Mouse (Mus musculus) cortical plate, adult 2 months (tissue): ENCODE data around the gene Chrna4. TPM values are rescaled to one million over a fixed set of nuclear protein-coding genes. Genes with fewer than 3 reads are reported as not detected.

Experiments
- H3K27ac ChIP-seq: fragments of 200-500 bp; 2 replicates; pipeline ENCODE4 v1.5.1; 2012; ENCODE audit warnings: low read length, control low read depth, inconsistent platforms; ENCODE audit not compliant: insufficient read depth
- H3K4me1 ChIP-seq: fragments of 200-500 bp; 2 replicates; pipeline ENCODE4 v1.6.1; 2011; ENCODE audit warnings: low read length; ENCODE audit not compliant: control insufficient read depth, insufficient read depth
- H3K4me3 ChIP-seq: fragments of 200-500 bp; 2 replicates; pipeline ENCODE4 v1.5.1; 2011; ENCODE audit warnings: mild to moderate bottlenecking, low read length, control low read depth; ENCODE audit not compliant: insufficient read depth
- CTCF ChIP-seq: fragments of 200-500 bp; IDR thresholded peaks from 2 replicates; pipeline ENCODE4 v1.5.1; 2011; ENCODE audit warnings: mild to moderate bottlenecking, control low read depth, low read length; ENCODE audit not compliant: insufficient read depth; ENCODE audit errors: extremely low read depth
- POLR2A ChIP-seq: fragments of 200-500 bp; IDR thresholded peaks from 2 replicates; pipeline ENCODE4 v1.6.1; 2011; ENCODE audit warnings: mild to moderate bottlenecking, low read length, control low read depth; ENCODE audit not compliant: insufficient read depth; ENCODE audit errors: extremely low read depth
- polyA plus RNA-seq: library from polyadenylated mRNA; depleted of rRNA; stranded (reverse); fragments of >200 nt; gene quantifications from 2 replicates; pipeline ENCODE4 v1.2.3, GENCODE M21; 2012

Gene Chrna4
- polyA plus RNA-seq, 1 experiment: 17.7 TPM

DNA sequence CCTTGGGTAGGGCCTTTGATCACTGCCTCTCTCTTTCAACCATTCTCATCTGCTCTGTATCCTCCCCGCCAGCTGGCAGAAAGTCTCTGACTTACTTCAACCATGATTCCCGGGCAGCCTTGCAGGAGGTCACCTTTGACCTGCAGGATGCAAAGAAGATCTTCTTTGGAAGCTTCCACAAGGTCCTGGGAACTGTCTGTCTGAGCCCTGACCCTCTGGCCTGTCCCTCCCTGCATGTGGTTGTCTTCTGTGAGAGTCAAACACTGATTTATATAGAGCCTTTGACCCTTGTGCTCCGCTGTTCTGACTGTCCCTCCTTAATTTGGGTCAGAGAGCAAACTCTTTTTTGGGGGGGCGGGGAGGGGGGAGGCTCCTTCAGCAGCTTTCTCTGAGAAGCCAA is 36.3 kb downstream of the Chrna4 start:
- TF ChIP-seq CTCF (no peak), POLR2A (no peak)
- Histone ChIP-seq H3K27ac (no peak overlapping the region), H3K4me1 (no peaks in the 10 kb centered on the region), H3K4me3 (no peak overlapping the region)

DNA sequence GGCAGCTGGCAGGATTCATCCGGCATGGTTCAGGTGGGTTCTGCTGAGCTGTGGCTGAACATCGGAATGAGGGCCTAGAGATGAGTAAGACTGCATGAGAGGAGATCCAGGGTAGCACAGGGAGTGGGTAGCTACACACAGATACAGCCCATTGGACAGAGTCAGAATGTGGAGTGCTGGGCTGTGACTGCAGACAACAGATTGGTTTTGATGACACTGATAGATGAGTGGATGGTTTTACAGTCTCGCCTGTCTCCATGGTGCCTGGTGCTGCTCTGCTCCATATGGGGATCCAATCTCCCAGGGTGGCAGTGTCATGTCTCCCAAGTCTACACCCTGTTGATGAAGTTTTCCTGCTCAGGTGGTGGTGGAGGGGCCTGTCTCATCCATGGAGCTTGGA is 46.4 kb downstream of the Chrna4 start:
- H3K4me1 ChIP-seq: no peaks in the 10 kb centered on the region
- no peak overlapping the region for H3K4me3 ChIP-seq
- TF ChIP-seq CTCF: no peak
- no peak for TF ChIP-seq POLR2A
- H3K27ac ChIP-seq: no peak overlapping the region

DNA sequence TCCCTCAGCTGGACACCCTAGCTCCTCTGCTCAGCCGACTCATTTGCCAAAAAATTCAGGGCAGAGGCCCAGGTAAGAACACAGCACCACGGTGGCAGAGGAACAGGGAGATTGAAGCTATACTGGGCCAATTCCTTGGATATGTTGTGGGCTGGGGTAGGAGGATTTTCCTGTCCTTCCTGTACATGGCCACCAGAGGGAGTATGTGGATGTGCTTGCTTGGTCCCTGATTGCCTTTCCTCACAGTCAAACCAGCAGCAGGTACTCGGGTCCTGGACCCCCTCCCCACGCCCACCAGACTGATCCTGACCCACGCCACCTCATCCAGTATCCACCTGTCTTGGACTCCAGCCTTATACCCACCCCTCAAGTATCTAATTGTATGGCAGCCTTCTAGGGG is 46.9 kb downstream of the Chrna4 start:
- no peak overlapping the region for H3K27ac ChIP-seq
- TF ChIP-seq CTCF (peak; percentile 89), POLR2A (no peak)
- no peaks in the 10 kb centered on the region for H3K4me1 ChIP-seq
- H3K4me3 ChIP-seq: no peak overlapping the region

DNA sequence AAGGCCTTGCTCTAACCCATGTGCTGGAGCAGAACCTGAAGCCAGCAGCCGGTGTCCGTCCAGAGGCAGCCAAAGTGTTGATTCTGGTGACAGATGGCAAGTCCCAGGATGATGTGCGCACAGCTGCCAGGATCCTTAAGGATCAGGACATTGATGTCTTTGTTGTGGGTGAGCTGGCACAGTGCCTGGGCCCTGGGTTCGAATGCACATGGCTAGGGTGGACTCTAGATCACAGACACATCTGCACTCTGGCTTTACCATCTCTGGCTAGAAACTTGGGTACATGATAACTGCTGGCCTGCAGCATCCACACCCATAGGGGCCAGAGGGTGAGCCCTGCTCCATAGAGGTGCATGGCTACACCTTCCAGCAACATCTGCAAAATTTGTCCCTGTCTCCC is 47.9 kb downstream of the Chrna4 start:
- Histone ChIP-seq H3K27ac (no peak overlapping the region), H3K4me3 (no peak overlapping the region), H3K4me1 (peaks cover 1% of the 10 kb centered on the region; the same call in 1 of the 2 replicates)
- TF ChIP-seq CTCF (no peak), POLR2A (no peak)

DNA sequence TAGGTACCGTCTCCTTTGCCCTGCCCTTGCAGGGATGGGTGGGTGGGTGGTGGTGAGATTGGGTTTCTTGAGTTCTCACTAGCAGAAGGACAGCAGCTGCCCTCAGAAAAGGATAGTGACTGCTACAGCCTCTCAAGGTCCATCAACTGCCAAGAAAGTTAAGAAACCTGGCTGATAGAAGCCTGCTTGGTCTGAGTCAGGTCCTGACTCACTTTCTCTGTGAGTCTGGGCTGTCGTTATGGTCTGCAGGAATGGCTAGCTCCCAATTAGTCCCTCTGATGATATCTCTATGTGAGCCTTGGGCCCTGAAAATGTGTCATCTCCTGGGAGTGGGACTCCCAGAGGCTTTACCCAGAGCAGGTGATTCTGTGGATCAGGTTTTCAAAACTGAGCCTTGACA is 49.0 kb downstream of the Chrna4 start:
- TF ChIP-seq POLR2A (no peak), CTCF (no peak)
- Histone ChIP-seq H3K27ac (no peak overlapping the region), H3K4me1 (peaks cover 2% of the 10 kb centered on the region; the same call in 1 of the 2 replicates), H3K4me3 (no peak overlapping the region)

DNA sequence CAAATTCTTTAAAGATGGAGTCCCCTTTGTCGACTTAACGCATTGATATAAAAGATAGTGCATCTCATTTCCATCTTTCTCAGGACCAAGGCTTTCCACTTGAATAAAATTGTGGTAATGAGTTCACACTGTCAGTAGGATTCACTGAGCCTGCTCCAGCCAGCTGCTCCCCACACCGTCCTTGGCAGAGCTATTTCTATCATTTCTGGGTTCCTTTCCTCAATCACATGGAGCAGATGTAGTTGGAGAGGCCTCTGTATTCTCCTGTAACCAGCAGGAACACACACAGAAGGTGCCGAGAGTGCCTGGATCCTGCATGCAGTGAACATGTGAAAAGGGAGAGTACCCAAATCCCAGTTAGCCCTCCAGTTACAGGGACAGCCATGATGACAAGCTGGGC is 53.0 kb downstream of the Chrna4 start:
- no peak overlapping the region for H3K4me3 ChIP-seq
- H3K27ac ChIP-seq: no peak overlapping the region
- H3K4me1 ChIP-seq: peaks cover 3% of the 10 kb centered on the region
- TF ChIP-seq POLR2A: no peak
- TF ChIP-seq CTCF: no peak

DNA sequence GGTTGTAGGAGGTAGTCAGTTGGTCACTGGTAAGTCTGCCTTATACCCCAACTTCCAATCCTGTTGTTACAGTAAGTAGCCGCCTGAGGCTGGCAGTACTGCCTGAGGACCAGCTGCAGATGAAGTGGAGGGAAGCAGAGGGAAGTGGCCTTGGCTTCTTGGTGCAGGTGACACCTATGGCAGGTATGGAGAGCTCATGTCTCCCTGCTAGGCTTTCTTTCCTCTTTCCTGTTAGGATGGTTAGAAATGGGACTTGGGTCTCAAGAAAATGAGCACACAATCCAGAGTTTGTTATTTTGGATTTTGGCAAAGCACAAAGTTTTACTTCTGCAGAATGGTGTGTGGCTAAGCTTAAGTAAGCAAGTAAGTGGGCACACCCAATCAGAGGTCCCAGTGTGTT is 54.4 kb downstream of the Chrna4 start:
- TF ChIP-seq CTCF: no peak
- no peak for TF ChIP-seq POLR2A
- Histone ChIP-seq H3K4me1 (peaks cover 3% of the 10 kb centered on the region), H3K4me3 (no peak overlapping the region), H3K27ac (no peak overlapping the region)

DNA sequence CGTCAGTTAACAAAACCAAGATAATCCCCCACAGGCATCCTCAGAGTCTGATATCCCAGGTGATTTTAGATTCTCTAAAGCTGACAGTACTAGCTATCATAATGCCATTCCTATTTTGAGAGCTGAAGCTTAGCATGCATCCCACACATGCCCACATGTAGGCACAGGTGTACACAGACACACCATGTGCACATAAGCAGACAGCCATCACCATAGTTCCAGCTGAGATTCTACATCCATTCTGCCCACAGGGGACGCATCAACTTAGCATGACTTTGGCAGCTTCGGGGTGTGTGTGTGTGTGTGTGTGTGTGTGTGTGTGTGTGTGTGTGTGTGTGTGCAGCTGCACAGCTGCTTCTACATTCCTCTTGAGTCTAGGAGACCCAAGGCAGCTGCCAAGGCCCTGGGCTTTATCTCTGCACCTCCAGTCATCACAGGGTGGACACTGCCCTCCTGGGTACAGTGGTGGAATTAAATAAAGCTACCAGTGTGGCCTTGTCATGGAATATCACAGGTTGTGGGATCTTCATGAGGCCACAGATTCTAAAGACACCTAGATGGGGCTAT is 54.9 kb downstream of the Chrna4 start:
- Histone ChIP-seq H3K4me3 (no peak overlapping the region), H3K4me1 (peaks cover 3% of the 10 kb centered on the region), H3K27ac (no peak overlapping the region)
- TF ChIP-seq POLR2A (no peak), CTCF (no peak)

DNA sequence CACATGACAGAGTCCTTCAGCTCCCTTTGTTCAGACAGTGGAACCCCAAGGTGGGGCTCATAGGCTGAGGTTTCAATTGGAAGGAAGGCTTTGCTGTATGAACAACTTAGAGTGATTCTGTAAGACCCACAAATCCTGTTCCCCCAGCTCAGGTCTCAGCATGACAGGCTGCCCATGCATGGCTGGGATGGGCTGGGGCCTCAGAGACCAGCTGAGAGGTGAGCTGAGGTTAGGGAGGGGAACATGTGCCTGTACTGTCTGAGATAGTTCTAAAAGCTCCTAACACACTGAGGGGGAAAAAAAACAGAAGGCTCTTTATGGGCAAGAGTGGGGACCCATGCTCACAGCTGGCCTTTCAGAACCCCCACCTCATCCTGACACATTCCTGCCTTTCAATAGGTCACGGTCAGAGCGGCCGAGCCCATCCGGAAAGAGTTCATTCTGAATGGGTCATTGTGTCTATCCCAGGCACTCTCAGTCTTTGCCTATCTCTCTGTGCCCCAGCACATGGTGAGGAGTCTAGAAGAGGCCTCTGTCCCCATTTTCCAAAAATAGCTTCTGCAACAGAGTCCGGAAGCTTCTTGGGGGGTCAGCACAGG is 55.8 kb downstream of the Chrna4 start:
- Histone ChIP-seq H3K27ac (no peak overlapping the region), H3K4me1 (peaks cover 3% of the 10 kb centered on the region), H3K4me3 (no peak overlapping the region)
- no peak for TF ChIP-seq POLR2A
- no peak for TF ChIP-seq CTCF

DNA sequence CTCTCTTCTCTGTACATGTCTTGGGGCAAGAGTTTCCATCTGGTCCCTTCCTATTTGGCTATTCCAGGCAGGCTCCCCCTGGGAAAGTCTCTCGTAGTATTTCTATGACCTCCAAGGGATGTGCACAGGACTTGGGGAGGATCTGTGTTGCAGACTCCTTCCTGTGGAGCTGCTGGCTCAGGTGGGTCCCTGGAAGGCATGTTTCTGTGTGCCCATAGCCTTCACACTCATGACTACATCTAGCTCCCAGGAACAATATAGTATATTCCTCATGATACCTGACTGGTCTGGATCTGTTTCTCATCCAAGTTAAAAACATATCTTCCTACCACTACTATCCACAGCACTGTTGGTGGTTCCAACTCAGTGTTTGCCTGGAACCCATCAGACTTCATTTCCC is 56.3 kb downstream of the Chrna4 start:
- TF ChIP-seq CTCF (no peak), POLR2A (no peak)
- Histone ChIP-seq H3K27ac (no peak overlapping the region), H3K4me3 (no peak overlapping the region)

DNA sequence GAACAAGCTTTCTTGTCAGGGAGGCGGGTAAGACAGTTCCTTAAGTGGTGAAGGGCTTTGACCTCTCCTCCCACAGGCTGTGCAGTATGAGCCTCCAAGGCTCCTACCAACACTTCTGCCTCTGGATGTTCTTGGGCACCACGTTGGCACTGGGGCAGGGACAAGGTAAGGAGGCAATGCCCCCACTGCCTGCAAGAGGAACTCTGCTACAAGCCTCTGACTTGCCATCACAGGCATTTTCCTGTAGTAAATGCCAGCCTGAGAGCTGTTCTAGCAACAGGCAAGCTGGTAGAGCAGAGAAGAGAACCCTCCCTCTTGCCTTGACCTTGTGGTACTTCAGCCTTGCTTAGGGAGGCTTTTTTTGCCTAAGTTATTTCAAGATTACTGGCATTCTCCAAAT is 56.9 kb downstream of the Chrna4 start, which contains the start of gene Col20a1:
Gene Col20a1 (plus strand): TSS at position 87 of the 400 bp plus-strand sequence.
- no peak within 1 kb of the TSS for H3K27ac ChIP-seq
- H3K4me1 ChIP-seq: peaks cover 3% of the 10 kb centered on the region
- H3K4me3 ChIP-seq: no peak within 1 kb of the TSS
- TF ChIP-seq POLR2A (no peak), CTCF (no peak)

More for the DNA sequence above, 56.3 kb downstream of the Chrna4 start:
- peaks cover 3% of the 10 kb centered on the region for H3K4me1 ChIP-seq
